Mouse (Mus musculus): ENCODE measurements around the gene Chn1. TPM values are rescaled to one million over a fixed set of nuclear protein-coding genes. Genes with fewer than 3 reads are reported as not detected.

The Chn1 gene
- polyA plus RNA-seq, 1 experiment from 2014 or later: 38.7 TPM

GRCm38 (mm10) chr2:73593101-73593439, 182.1 kb downstream of the Chn1 start:
- H3K4me3 ChIP-seq: no peak overlapping the region
- 0 out of 2 replicates have a peak, but pooled peaks cover 3% of the 10 kb centered on the region for H3K36me3 ChIP-seq
- 57% methylated on average over 2 of the region's 2 CpGs for WGBS
- peaks cover 68% of the 10 kb centered on the region for H3K4me1 ChIP-seq
- no peaks in the 10 kb centered on the region for H3K9me3 ChIP-seq (replicated peaks)
- H3K27ac ChIP-seq: peak overlapping the region; percentile 68
- peaks cover 8% of the 10 kb centered on the region; the same call in 1 of the 2 replicates for H3K27me3 ChIP-seq (ENCODE audit: low read depth, poor library complexity, severe bottlenecking)
- DNase-seq (ENCODE audit: low spot score): no peak

GRCm38 (mm10) chr2:73592231-73593100, 182.7 kb downstream of the Chn1 start:
- H3K27ac ChIP-seq: peak overlapping the region; percentile 68

GRCm38 (mm10) chr2:73591246-73591645, 183.9 kb downstream of the Chn1 start:
- no peak for DNase-seq (ENCODE audit: low spot score)
- 0 out of 2 replicates have a peak, but pooled peaks cover 3% of the 10 kb centered on the region for H3K36me3 ChIP-seq
- H3K9me3 ChIP-seq (replicated peaks): no peaks in the 10 kb centered on the region
- WGBS: 50% methylated on average over 6 of the region's 6 CpGs
- peaks cover 13% of the 10 kb centered on the region for H3K27me3 ChIP-seq (ENCODE audit: low read depth, poor library complexity, severe bottlenecking)
- no peak overlapping the region for H3K4me3 ChIP-seq
- H3K4me1 ChIP-seq: peaks cover 60% of the 10 kb centered on the region
- H3K27ac ChIP-seq: peak overlapping the region; percentile 58; the same call in 1 of the 2 replicates

More at GRCm38 (mm10) chr2:73592231-73593100, 182.7 kb downstream of the Chn1 start:
- H3K4me1 ChIP-seq: peaks cover 67% of the 10 kb centered on the region
- 0 out of 2 replicates have a peak, but pooled peaks cover 3% of the 10 kb centered on the region for H3K36me3 ChIP-seq
- peaks cover 10% of the 10 kb centered on the region; the same call in 1 of the 2 replicates for H3K27me3 ChIP-seq (ENCODE audit: low read depth, poor library complexity, severe bottlenecking)
- 73% methylated on average over 14 of the region's 14 CpGs for WGBS
- DNase-seq (ENCODE audit: low spot score): no peak
- no peaks in the 10 kb centered on the region for H3K9me3 ChIP-seq (replicated peaks)
- H3K4me3 ChIP-seq: no peak overlapping the region

GRCm38 (mm10) chr2:73590106-73590505, 185.0 kb downstream of the Chn1 start:
- Histone ChIP-seq H3K36me3 (0 out of 2 replicates have a peak, but pooled peaks cover 3% of the 10 kb centered on the region), H3K4me1 (peaks cover 64% of the 10 kb centered on the region)

GRCm38 (mm10) chr2:73588951-73589350, 186.2 kb downstream of the Chn1 start:
- peaks cover 64% of the 10 kb centered on the region for H3K4me1 ChIP-seq
- H3K4me3 ChIP-seq: no peak overlapping the region
- 82% methylated on average over 2 of the region's 2 CpGs for WGBS
- no peak overlapping the region for H3K27ac ChIP-seq
- H3K36me3 ChIP-seq: no peaks in the 10 kb centered on the region
- H3K27me3 ChIP-seq (ENCODE audit: low read depth, poor library complexity, severe bottlenecking): peaks cover 11% of the 10 kb centered on the region
- DNase-seq (ENCODE audit: low spot score): no peak
- no peaks in the 10 kb centered on the region for H3K9me3 ChIP-seq (replicated peaks)

More at GRCm38 (mm10) chr2:73590106-73590505, 185.0 kb downstream of the Chn1 start:
- H3K27me3 ChIP-seq (ENCODE audit: low read depth, poor library complexity, severe bottlenecking): peaks cover 11% of the 10 kb centered on the region
- WGBS: 7% methylated on average over 12 of the region's 12 CpGs
- peak; percentile 68 for DNase-seq (ENCODE audit: low spot score)
- peak overlapping the region; percentile 43 for H3K4me3 ChIP-seq
- no peaks in the 10 kb centered on the region for H3K9me3 ChIP-seq (replicated peaks)
- peak overlapping the region; percentile 58 for H3K27ac ChIP-seq

- peaks cover 15% of the 10 kb centered on the region for H3K27me3 ChIP-seq (ENCODE audit: low read depth, poor library complexity, severe bottlenecking)
- no peaks in the 10 kb centered on the region for H3K9me3 ChIP-seq (replicated peaks)
- H3K4me3 ChIP-seq: no peak overlapping the region
- DNase-seq (ENCODE audit: low spot score): no peak
- peaks cover 46% of the 10 kb centered on the region for H3K4me1 ChIP-seq
- H3K27ac ChIP-seq: no peak overlapping the region
- 70% methylated on average over 4 of the region's 4 CpGs for WGBS
- no peaks in the 10 kb centered on the region for H3K36me3 ChIP-seq
These were observed 188.0 kb downstream of the Chn1 start for GRCm38 (mm10) chr2:73587109-73587506.

GRCm38 (mm10) chr2:73586392-73587108, 188.6 kb downstream of the Chn1 start:
- 59% methylated on average over 10 of the region's 10 CpGs for WGBS
- peaks cover 42% of the 10 kb centered on the region for H3K4me1 ChIP-seq
- no peak overlapping the region for H3K27ac ChIP-seq
- H3K9me3 ChIP-seq (replicated peaks): no peaks in the 10 kb centered on the region
- no peak for DNase-seq (ENCODE audit: low spot score)
- H3K4me3 ChIP-seq: no peak overlapping the region
- H3K27me3 ChIP-seq (ENCODE audit: low read depth, poor library complexity, severe bottlenecking): peaks cover 15% of the 10 kb centered on the region
- H3K36me3 ChIP-seq: no peaks in the 10 kb centered on the region

GRCm38 (mm10) chr2:73585347-73585831, 189.8 kb downstream of the Chn1 start:
- 0 out of 2 replicates have a peak overlapping the region, but pooled peaks have one; percentile 19 for H3K27ac ChIP-seq
- WGBS: 19% methylated on average over 12 of the region's 12 CpGs
- DNase-seq (ENCODE audit: low spot score): no peak
- H3K4me1 ChIP-seq: peaks cover 34% of the 10 kb centered on the region
- H3K27me3 ChIP-seq (ENCODE audit: low read depth, poor library complexity, severe bottlenecking): peaks cover 15% of the 10 kb centered on the region
- peak overlapping the region; percentile 50 for H3K4me3 ChIP-seq
- no peaks in the 10 kb centered on the region for H3K9me3 ChIP-seq (replicated peaks)
- no peaks in the 10 kb centered on the region for H3K36me3 ChIP-seq

- H3K27me3 ChIP-seq (ENCODE audit: low read depth, poor library complexity, severe bottlenecking): peaks cover 15% of the 10 kb centered on the region
- H3K4me1 ChIP-seq: peaks cover 28% of the 10 kb centered on the region
- H3K27ac ChIP-seq: peak overlapping the region; percentile 48; the same call in 1 of the 2 replicates
- H3K36me3 ChIP-seq: no peaks in the 10 kb centered on the region
- 4% methylated on average over 18 of the region's 18 CpGs for WGBS
- peak; percentile 92 for DNase-seq (ENCODE audit: low spot score)
- peak overlapping the region; percentile 50 for H3K4me3 ChIP-seq
- no peaks in the 10 kb centered on the region for H3K9me3 ChIP-seq (replicated peaks)
These were observed 190.3 kb downstream of the Chn1 start for GRCm38 (mm10) chr2:73584645-73585346.

GRCm38 (mm10) chr2:73580720-73581119, 194.4 kb downstream of the Chn1 start:
- DNase-seq (ENCODE audit: low spot score): no peak
- H3K36me3 ChIP-seq: no peaks in the 10 kb centered on the region
- no peak overlapping the region for H3K27ac ChIP-seq
- H3K9me3 ChIP-seq (replicated peaks): no peaks in the 10 kb centered on the region
- H3K4me3 ChIP-seq: no peak overlapping the region
- H3K4me1 ChIP-seq: peaks cover 17% of the 10 kb centered on the region
- WGBS: 97% methylated on average over 5 of the region's 5 CpGs
- 0 out of 2 replicates have a peak, but pooled peaks cover 4% of the 10 kb centered on the region for H3K27me3 ChIP-seq (ENCODE audit: low read depth, poor library complexity, severe bottlenecking)

- Histone ChIP-seq H3K4me3 (no peak within 1 kb of the TSS), H3K27ac (peak within 1 kb of the TSS; percentile 1; the same call in 1 of the 2 replicates), H3K27me3 (ENCODE audit: low read depth, poor library complexity, severe bottlenecking) (0 out of 2 replicates have a peak, but pooled peaks cover 4% of the 10 kb centered on the region), H3K4me1 (peaks cover 11% of the 10 kb centered on the region), H3K36me3 (no peaks in the 10 kb centered on the region), H3K9me3 (replicated peaks) (no peaks in the 10 kb centered on the region)
- no peak for DNase-seq (ENCODE audit: low spot score)
- WGBS: 92% methylated on average over 9 of the region's 9 CpGs
These were observed 195.0 kb downstream of the Chn1 start, which contains the start of gene Chrna1 for GRCm38 (mm10) chr2:73580166-73580565. Gene Chrna1 (minus strand): TSS chr2:73580338.

- DNase-seq (ENCODE audit: low spot score): no peak
- WGBS: 69% methylated on average over 5 of the region's 5 CpGs
These were observed 196.0 kb downstream of the Chn1 start for GRCm38 (mm10) chr2:73579168-73579567.

More at GRCm38 (mm10) chr2:73579168-73579567, 196.0 kb downstream of the Chn1 start:
- Histone ChIP-seq H3K27me3 (ENCODE audit: low read depth, poor library complexity, severe bottlenecking) (0 out of 2 replicates have a peak, but pooled peaks cover 4% of the 10 kb centered on the region), H3K27ac (no peak overlapping the region), H3K4me1 (peaks cover 11% of the 10 kb centered on the region), H3K4me3 (no peak overlapping the region), H3K36me3 (no peaks in the 10 kb centered on the region), H3K9me3 (replicated peaks) (no peaks in the 10 kb centered on the region)

Data from limb, embryonic 10.5 days (tissue).